Mouse (Mus musculus): ENCODE data around the gene Zfp970. TPM values are rescaled to one million over a fixed set of nuclear protein-coding genes. Genes with fewer than 3 reads are reported as not detected.

The Zfp970 gene
- polyA plus RNA-seq, 1 experiment from 2014 or later = 19.8 TPM

Other genes with a start within 250 kb of the Zfp970 start
- not detected in 2 replicates for gene Gm14409, start 197.7 kb upstream of the Zfp970 start, polyA plus RNA-seq (2015; fragmentation: Nextera tagmentation; extraction: Ambion mirVana)
- gene Gm14412, start 140.4 kb upstream of the Zfp970 start, polyA plus RNA-seq (2015; fragmentation: Nextera tagmentation; extraction: Ambion mirVana) = 0.13 and 0.31 TPM in 2 replicates
- gene Gm14418, start 66.4 kb upstream of the Zfp970 start, polyA plus RNA-seq (2015; fragmentation: Nextera tagmentation; extraction: Ambion mirVana) = 13.3 and 13.6 TPM in 2 replicates
- gene Gm14403, start 33.5 kb downstream of the Zfp970 start, polyA plus RNA-seq (2015; fragmentation: Nextera tagmentation; extraction: Ambion mirVana) = 11.5 and 12.7 TPM in 2 replicates
- not detected in 2 replicates for gene Gm14406, start 113.5 kb downstream of the Zfp970 start, polyA plus RNA-seq (2015; fragmentation: Nextera tagmentation; extraction: Ambion mirVana)

Data from lung, embryonic 16.5 days (tissue).